Mouse (Mus musculus) kidney, postnatal 0 days (tissue): ENCODE results near the gene Pkib. TPM values are rescaled to one million over a fixed set of nuclear protein-coding genes. Genes with fewer than 3 reads are reported as not detected.
A peak's percentile ranks its signal among the peaks of the same experiment; 100 is the strongest.

Source experiments
- ATAC-seq: fragments of 200-750 bp; cut with Nextera tagmentation; replicated peaks from 2 replicates; pipeline ENCODE4 v1.8.0; 2017; ENCODE audit warnings: low read depth, moderate number of reproducible peaks, moderate TSS enrichment, moderate library complexity; ENCODE audit not compliant: low FRiP score
- DNase-seq: peaks from one replicate; pipeline ENCODE4 v3.0.0-alpha.2; 2016; ENCODE audit warnings: low spot score
- H3K27ac ChIP-seq: fragments of 300-500 bp; sonication (generic); 2 replicates; pipeline ENCODE4 v1.5.1; 2014; ENCODE audit warnings: mild to moderate bottlenecking
- H3K27me3 ChIP-seq: fragments of 300-500 bp; sonication (generic); 2 replicates; pipeline ENCODE4 v1.6.1; 2014; ENCODE audit warnings: low read length, mixed read lengths; ENCODE audit not compliant: insufficient read depth
- H3K36me3 ChIP-seq: fragments of 300-500 bp; sonication (generic); 2 replicates; pipeline ENCODE4 v1.6.1; 2014; ENCODE audit warnings: low read length, mixed read lengths; ENCODE audit not compliant: insufficient read depth
- H3K4me1 ChIP-seq: fragments of 300-500 bp; sonication (generic); replicated peaks from 2 replicates; pipeline ENCODE4 v1.6.1; 2014; ENCODE audit warnings: antibody characterized with exemption, low read length, mixed read lengths; ENCODE audit not compliant: insufficient read depth
- H3K4me2 ChIP-seq: fragments of 300-500 bp; sonication (generic); 2 replicates; pipeline ENCODE4 v1.6.1; 2014; ENCODE audit warnings: mild to moderate bottlenecking, low read length, moderate library complexity, mixed read lengths
- H3K4me3 ChIP-seq: fragments of 300-500 bp; sonication (generic); replicated peaks from 2 replicates; pipeline ENCODE4 v1.5.1; 2014; ENCODE audit warnings: low read depth, low read length
- H3K9ac ChIP-seq: fragments of 300-500 bp; sonication (generic); 2 replicates; pipeline ENCODE4 v1.6.1; 2014; ENCODE audit warnings: low read depth, low read length
- H3K9me3 ChIP-seq: fragments of 300-500 bp; sonication (generic); replicated peaks from 2 replicates; pipeline ENCODE4 v1.6.1; 2016; ENCODE audit warnings: low read length, inconsistent platforms, mixed read lengths
- CTCF ChIP-seq: IDR thresholded peaks from 2 replicates; pipeline ENCODE4 v1.5.1; 2016; ENCODE audit warnings: antibody characterized with exemption, low read depth, mild to moderate bottlenecking, moderate library complexity
- WGBS: fragments of 180-500 bp; shearing (Covaris S2); extraction: QIAGEN DNeasy Blood & Tissue Kit; methylation state at CpG from one replicate; pipeline ENCODE4 v1.1.7; 2014; 5-methylcytosine and 5-hydroxymethylcytosine counted together
- polyA plus RNA-seq: library from polyadenylated mRNA; unstranded; fragments of >200 nt; fragmentation: Nextera tagmentation; extraction: Ambion mirVana; gene quantifications from 2 replicates; pipeline ENCODE4 v1.2.1, GENCODE M21; 2015

The Pkib gene
- 5.6 and 7.0 TPM in 2 replicates for polyA plus RNA-seq

GRCm38 (mm10) chr10:57631896-57632867, at the start of gene Pkib:
Gene Pkib (plus strand): TSS chr10:57631981.
- Histone ChIP-seq H3K4me1 (no peaks in the 10 kb centered on the region; the same call in 1 of the 2 replicates), H3K27me3 (no peaks in the 10 kb centered on the region), H3K9ac (no peak within 1 kb of the TSS), H3K4me2 (peak within 1 kb of the TSS; percentile 69), H3K9me3 (no peaks in the 10 kb centered on the region; the same call in 1 of the 2 replicates), H3K27ac (no peak within 1 kb of the TSS), H3K4me3 (peak within 1 kb of the TSS; percentile 35), H3K36me3 (no peaks in the 10 kb centered on the region)
- TF ChIP-seq CTCF, result no peak
- DNase-seq (peak; percentile 70), ATAC-seq (peak; percentile 98)
- WGBS, result 2% methylated on average over 41 of the region's 41 CpGs

DNA sequence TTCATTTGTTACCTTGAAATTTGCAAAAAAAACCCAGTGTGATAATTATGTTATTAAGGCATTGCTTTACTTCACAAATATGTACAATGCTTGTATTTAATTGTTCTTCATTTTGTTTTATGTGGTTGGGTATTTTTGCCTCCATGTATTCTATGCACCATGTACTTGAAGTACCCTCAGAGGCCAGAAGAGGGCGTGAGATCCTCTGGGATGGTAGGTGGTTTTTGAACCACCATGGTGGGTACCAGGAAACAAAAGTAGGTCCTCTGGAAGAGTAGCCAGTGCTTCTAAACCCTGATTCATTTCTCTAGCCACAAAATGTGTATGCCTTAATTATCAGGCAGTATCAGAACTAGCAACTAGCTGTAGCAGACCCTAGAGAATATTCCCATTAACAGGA, 47.9 kb upstream of the Pkib start:
- WGBS, result 61% methylated on average over 1 of the region's 1 CpGs
- Histone ChIP-seq H3K27me3 (no peaks in the 10 kb centered on the region), H3K9ac (no peak overlapping the region), H3K27ac (no peak overlapping the region), H3K4me3 (no peak overlapping the region), H3K4me1 (no peaks in the 10 kb centered on the region), H3K4me2 (no peak overlapping the region), H3K9me3 (no peaks in the 10 kb centered on the region), H3K36me3 (no peaks in the 10 kb centered on the region)
- DNase-seq, result no peak
- no peak; the same call in 1 of the 2 replicates for TF ChIP-seq CTCF
- ATAC-seq, result no peak

DNA sequence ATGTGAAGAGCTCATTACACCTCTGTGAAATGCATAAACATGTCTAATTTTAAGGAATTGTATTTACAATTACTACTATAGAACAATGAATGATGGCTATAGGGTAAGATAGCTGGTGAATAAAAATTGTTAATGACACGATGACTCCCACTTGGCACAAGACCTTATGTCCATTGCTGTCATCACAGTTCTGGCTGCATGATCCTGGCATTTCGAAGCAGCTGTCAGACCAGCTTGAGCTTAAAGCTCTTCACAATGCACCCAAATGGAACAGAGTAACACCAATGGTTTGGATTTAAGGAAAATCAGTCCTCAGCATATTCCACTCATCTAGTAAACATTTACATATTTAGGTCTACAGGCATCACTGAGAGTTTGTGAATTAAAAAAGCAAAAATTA, 37.5 kb upstream of the Pkib start:
- H3K9me3 ChIP-seq, result no peaks in the 10 kb centered on the region
- H3K9ac ChIP-seq, result no peak overlapping the region
- no peaks in the 10 kb centered on the region for H3K4me1 ChIP-seq
- no peaks in the 10 kb centered on the region for H3K27me3 ChIP-seq
- WGBS, result 85% methylated on average over 2 of the region's 2 CpGs
- H3K27ac ChIP-seq, result no peak overlapping the region
- no peak for ATAC-seq
- no peak overlapping the region for H3K4me3 ChIP-seq
- no peak for DNase-seq
- H3K36me3 ChIP-seq, result no peaks in the 10 kb centered on the region
- TF ChIP-seq CTCF, result no peak
- no peak overlapping the region for H3K4me2 ChIP-seq

DNA sequence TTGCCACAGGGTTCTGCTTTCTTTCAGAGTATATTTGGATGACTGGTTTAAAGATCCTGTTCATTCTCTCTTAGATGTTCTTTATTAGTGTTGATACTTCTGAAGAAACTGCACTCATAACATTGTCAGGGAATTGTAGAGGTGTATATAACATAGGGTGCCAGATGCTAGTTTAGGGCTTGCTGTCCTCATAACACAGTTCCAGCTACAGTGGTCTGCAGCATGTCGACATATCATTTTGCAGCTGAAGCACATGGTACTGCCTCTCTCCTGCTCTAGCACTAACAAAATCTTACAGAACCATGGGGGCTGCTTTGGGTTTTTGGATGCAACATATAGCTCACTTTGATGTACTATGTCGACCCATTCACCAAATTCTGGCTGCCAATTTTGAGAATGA, 34.6 kb upstream of the Pkib start:
- H3K4me3 ChIP-seq, result no peak overlapping the region
- no peaks in the 10 kb centered on the region for H3K4me1 ChIP-seq
- H3K9me3 ChIP-seq, result no peaks in the 10 kb centered on the region
- no peak for ATAC-seq
- 59% methylated on average over 2 of the region's 2 CpGs for WGBS
- H3K36me3 ChIP-seq, result no peaks in the 10 kb centered on the region
- H3K9ac ChIP-seq, result no peak overlapping the region
- no peak for DNase-seq
- no peaks in the 10 kb centered on the region for H3K27me3 ChIP-seq
- no peak for TF ChIP-seq CTCF
- no peak overlapping the region for H3K27ac ChIP-seq
- H3K4me2 ChIP-seq, result no peak overlapping the region

DNA sequence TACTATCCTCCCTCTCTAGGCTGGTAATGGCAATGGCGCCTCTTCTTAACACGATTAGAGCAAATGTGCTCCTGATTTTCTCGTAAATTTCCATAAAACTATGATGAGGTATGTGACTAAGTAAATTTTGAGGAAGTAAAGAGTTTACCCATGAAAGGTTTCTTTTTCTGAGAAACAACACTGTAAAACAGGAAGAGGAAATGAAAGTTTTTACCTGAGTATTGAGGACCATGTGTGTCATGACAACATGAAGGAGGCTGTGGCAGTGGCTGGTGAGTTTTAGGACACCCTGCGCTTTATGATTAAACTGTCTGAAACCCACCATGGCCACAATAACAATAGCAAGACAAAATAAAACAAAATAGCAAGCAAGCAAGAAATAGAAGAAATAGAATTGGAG, 28.8 kb upstream of the Pkib start:
- no peak for DNase-seq
- no peaks in the 10 kb centered on the region for H3K9me3 ChIP-seq
- no peak overlapping the region for H3K9ac ChIP-seq
- no peak overlapping the region for H3K27ac ChIP-seq
- H3K36me3 ChIP-seq, result no peaks in the 10 kb centered on the region
- H3K4me2 ChIP-seq, result no peak overlapping the region
- no peak for ATAC-seq
- no peaks in the 10 kb centered on the region for H3K27me3 ChIP-seq
- no peaks in the 10 kb centered on the region for H3K4me1 ChIP-seq
- no peak overlapping the region for H3K4me3 ChIP-seq
- no peak for TF ChIP-seq CTCF
- WGBS, result 91% methylated on average over 4 of the region's 4 CpGs

GRCm38 (mm10) chr10:57623311-57623710, 8.5 kb upstream of the Pkib start:
- DNase-seq, result no peak
- Histone ChIP-seq H3K4me1 (no peaks in the 10 kb centered on the region), H3K27ac (no peak overlapping the region), H3K4me3 (no peak overlapping the region), H3K4me2 (no peak overlapping the region), H3K9ac (no peak overlapping the region), H3K36me3 (no peaks in the 10 kb centered on the region), H3K9me3 (no peaks in the 10 kb centered on the region), H3K27me3 (no peaks in the 10 kb centered on the region)
- 82% methylated on average over 10 of the region's 10 CpGs for WGBS
- no peak for ATAC-seq
- TF ChIP-seq CTCF, result no peak
